Comparison of ENCODE assay signal across 18 mouse cellular contexts in genomic region chr2:166729045-166729444, GRCm38 (mm10). TPM values are rescaled to one million over a fixed set of nuclear protein-coding genes. Genes with fewer than 3 reads are reported as not detected.
A peak's percentile ranks its signal among the peaks of the same experiment; 100 is the strongest.
DNase-seq lines count a peak whose midpoint lies in the region; ATAC-seq and TF ChIP-seq lines count a peak whose summit lies in the region.
"Had no signal": no experiment of that assay in that cellular context is flagged by ENCODE, and none has a peak within 500 bp of the region (broad histone marks: within the 10 kb centered on the region; RNA-seq: fewer than 3 reads in every experiment).

No protein-coding gene starts in this region.

- peak overlapping the region; percentile 46; the same call in 1 of the 2 replicates for H3K27ac ChIP-seq in layer of hippocampus, adult 2 months
- peak overlapping the region; percentile 92; the same call in 1 of the 2 replicates for H3K27ac ChIP-seq in neural tube, embryonic 11.5 days (ENCODE audit: low read depth, low read length)
- peak overlapping the region; percentile 96 for H3K27ac ChIP-seq in macrophage

- no peak overlapping the region for H3K9ac ChIP-seq in neural tube, embryonic 11.5 days (ENCODE audit: low read length)
- H3K9ac ChIP-seq: embryonic facial prominence, embryonic 13.5 days; intestine, embryonic 15.5 days had no signal

- peak; percentile 35 for DNase-seq in adrenal gland, adult 2 months
- DNase-seq in adrenal gland, postnatal 36 days: no peak
- DNase-seq in layer of hippocampus, adult 2 months (ENCODE audit: low spot score in 2 of 2): no peak
- no peak for DNase-seq in layer of hippocampus, postnatal 36 days
- DNase-seq in neural tube, embryonic 11.5 days (ENCODE audit: low spot score): no peak
- no peak for DNase-seq in neural tube, embryonic 10.5 days (ENCODE audit: extremely low spot score, low spot score)
- no peak for DNase-seq in cerebellum, postnatal 14 days
- DNase-seq: cerebellum, adult 18-20 months; gastrocnemius, postnatal 25 days; heart, postnatal 10 days; right cerebral cortex, adult 18-20 months; thymus, postnatal 36 days had no signal

- no peaks in the 10 kb centered on the region for H3K27me3 ChIP-seq in neural tube, embryonic 11.5 days (ENCODE audit: control insufficient read depth, insufficient read depth, low read length)
- H3K27me3 ChIP-seq: embryonic facial prominence, embryonic 13.5 days; intestine, embryonic 15.5 days had no signal

- no peaks in the 10 kb centered on the region for H3K9me3 ChIP-seq in neural tube, embryonic 11.5 days (ENCODE audit: control insufficient read depth, low read length)
- H3K9me3 ChIP-seq: embryonic facial prominence, embryonic 13.5 days; G1E; heart, embryonic 10.5 days; intestine, embryonic 15.5 days had no signal

- no peaks in the 10 kb centered on the region for H3K36me3 ChIP-seq in neural tube, embryonic 11.5 days (ENCODE audit: control insufficient read depth, insufficient read depth, low read length)
- no peaks in the 10 kb centered on the region for H3K36me3 ChIP-seq in macrophage (ENCODE audit: inconsistent target)
- H3K36me3 ChIP-seq: embryonic facial prominence, embryonic 13.5 days; G1E; heart, embryonic 10.5 days; intestine, embryonic 15.5 days had no signal

- no peak for TF ChIP-seq CTCF in layer of hippocampus, adult 2 months (conservative IDR thresholded peaks at IDR 0.05)

- no peak overlapping the region for H3K4me3 ChIP-seq in layer of hippocampus, adult 2 months
- no peak overlapping the region for H3K4me3 ChIP-seq in neural tube, embryonic 11.5 days (ENCODE audit: low read depth, low read length)
- H3K4me3 ChIP-seq in macrophage (ENCODE audit: inconsistent target): no peak overlapping the region
- H3K4me3 ChIP-seq: embryonic facial prominence, embryonic 13.5 days; heart, embryonic 10.5 days; intestine, embryonic 15.5 days had no signal

- WGBS in neural tube, embryonic 11.5 days: 43% methylated on average over 3 of the region's 3 CpGs
- WGBS in macrophage (ENCODE audit: missing documents): 80% methylated on average over 2 of the region's 3 CpGs

- no peak for ATAC-seq in neural tube, embryonic 11.5 days (ENCODE audit: insufficient read depth, low FRiP score, low TSS enrichment)
- ATAC-seq: CD4-positive, CD25-positive, alpha-beta regulatory T cell, adult 4 months had no signal

- no peaks in the 10 kb centered on the region for H3K79me2 ChIP-seq in macrophage (ENCODE audit: inconsistent target)

- peaks cover 12% of the 10 kb centered on the region for H3K4me1 ChIP-seq in neural tube, embryonic 11.5 days (ENCODE audit: control insufficient read depth, insufficient read depth, low read length)

- no peak overlapping the region for H3K4me2 ChIP-seq in neural tube, embryonic 11.5 days (ENCODE audit: low read depth)
- H3K4me2 ChIP-seq: embryonic facial prominence, embryonic 13.5 days had no signal

RNA-seq across cellular contexts. Expression of gene Prex1, which starts 15.4 kb away (rescaled TPM):
- 10 to 100 TPM; 11.2 to 18.2 TPM for total RNA-seq in adrenal gland, adult 2 months (2021)
- polyA plus RNA-seq in adrenal gland, adult 2 months (2012; rRNA removed): 35.4 and 37.9 TPM in 2 replicates
- 10 to 100 TPM; 13.5 to 18.8 TPM for total RNA-seq in adrenal gland, postnatal 36 days (2021)
- 10 to 100 TPM; 69.9 to 71.3 TPM for total RNA-seq in layer of hippocampus, adult 2 months (2021)
- total RNA-seq in layer of hippocampus, postnatal 36 days (2021): 10 to 100 TPM; 71.0 to 74.9 TPM
- polyA plus RNA-seq in neural tube, embryonic 11.5 days (2014; fragmentation: Nextera tagmentation; extraction: Ambion mirVana): 28.9 and 31.9 TPM in 2 replicates
- 100 to 1,000 TPM; 118 to 441 (median 223) TPM for total RNA-seq in macrophage (2018; cell fraction: chromatin; rRNA removed)
- total RNA-seq in macrophage (2018; cell fraction: cytosol; rRNA removed): 100 to 1,000 TPM in 13 of 26 experiments, 10 to 100 TPM in 13; 69.1 to 196 (median 100) TPM
- 100 to 1,000 TPM in 22 of 26 experiments, 10 to 100 TPM in 4; 83.5 to 258 (median 137) TPM for total RNA-seq in macrophage (2018; cell fraction: nucleus; rRNA removed)
- 51.9 to 91.8 TPM (median 63.2 TPM) in 3 replicates for polyA plus RNA-seq in macrophage (2018)

Comparison
In these comparisons a context has a peak if more than half of its experiments do, and no peak if none do; other contexts are left out.
1. H3K27ac ChIP-seq: peak in every context shown above with its lines; median percentile 96 in macrophage; 92 in neural tube, embryonic 11.5 days; 46 in layer of hippocampus, adult 2 months.